ENCODE assay signal across 19 mouse cellular contexts in genomic region chr5:113351768-113352167, GRCm38 (mm10). TPM values are rescaled to one million over a fixed set of nuclear protein-coding genes. Genes with fewer than 3 reads are reported as not detected.
DNase-seq lines count a peak whose midpoint lies in the region; ATAC-seq lines count a peak whose summit lies in the region.
"Had no signal": no experiment of that assay in that cellular context is flagged by ENCODE, and none has a peak within 500 bp of the region (broad histone marks: within the 10 kb centered on the region; RNA-seq: fewer than 3 reads in every experiment).

No protein-coding gene starts in this region.

- no peak overlapping the region for H3K4me3 ChIP-seq in forebrain, embryonic 16.5 days (replicated peaks; ENCODE audit: low read length)
- no peak overlapping the region for H3K4me3 ChIP-seq in forebrain, embryonic 10.5 days
- H3K4me3 ChIP-seq in midbrain, embryonic 14.5 days (replicated peaks; ENCODE audit: low read depth, low read length): no peak overlapping the region
- no peak overlapping the region for H3K4me3 ChIP-seq in midbrain, embryonic 13.5 days (replicated peaks)
- H3K4me3 ChIP-seq in hindbrain, embryonic 13.5 days: no peak overlapping the region
- H3K4me3 ChIP-seq: embryonic facial prominence, embryonic 10.5 days; heart, embryonic 13.5 days; limb, embryonic 10.5 days had no signal

- WGBS in forebrain, embryonic 16.5 days: 36% methylated on average over 3 of the region's 3 CpGs
- WGBS in forebrain, embryonic 10.5 days: 78% methylated on average over 3 of the region's 3 CpGs
- 24% methylated on average over 3 of the region's 3 CpGs for WGBS in midbrain, embryonic 14.5 days
- 32% methylated on average over 3 of the region's 3 CpGs for WGBS in midbrain, embryonic 13.5 days
- WGBS in hindbrain, embryonic 13.5 days: 35% methylated on average over 3 of the region's 3 CpGs

- peaks cover 27% of the 10 kb centered on the region for H3K4me1 ChIP-seq in forebrain, embryonic 16.5 days (replicated peaks; ENCODE audit: control insufficient read depth, insufficient read depth, low read length)
- H3K4me1 ChIP-seq in forebrain, embryonic 10.5 days: peaks cover 59% of the 10 kb centered on the region
- H3K4me1 ChIP-seq in midbrain, embryonic 14.5 days (ENCODE audit: control insufficient read depth, insufficient read depth, low read length): peaks cover 23% of the 10 kb centered on the region; the same call in 1 of the 2 replicates
- peaks cover 42% of the 10 kb centered on the region for H3K4me1 ChIP-seq in midbrain, embryonic 13.5 days (replicated peaks)
- peaks cover 63% of the 10 kb centered on the region for H3K4me1 ChIP-seq in hindbrain, embryonic 13.5 days (replicated peaks)
- H3K4me1 ChIP-seq: heart, embryonic 13.5 days had no signal

- H3K9ac ChIP-seq in forebrain, embryonic 16.5 days (replicated peaks; ENCODE audit: low read depth, low read length): no peak overlapping the region
- H3K9ac ChIP-seq in midbrain, embryonic 14.5 days (replicated peaks; ENCODE audit: low read length): no peak overlapping the region
- no peak overlapping the region for H3K9ac ChIP-seq in midbrain, embryonic 13.5 days (replicated peaks)
- H3K9ac ChIP-seq in hindbrain, embryonic 13.5 days: no peak overlapping the region
- H3K9ac ChIP-seq: heart, embryonic 13.5 days; liver, embryonic 14.5 days had no signal

- DNase-seq in forebrain, embryonic 10.5 days (ENCODE audit: extremely low spot score, low spot score): no peak
- peak; percentile 62 for DNase-seq in midbrain, embryonic 14.5 days
- DNase-seq in layer of hippocampus, postnatal 14 days (ENCODE audit: low spot score in 2 of 2): peak; percentile 43 to 87
- DNase-seq in cerebellum, adult 9-11 months: no peak
- no peak for DNase-seq in kidney, postnatal 10 days
- DNase-seq: B cell, adult 2 months; cerebellum, adult 2 months; gastrocnemius, postnatal 14 days; thymus, postnatal 36 days had no signal

- peaks cover 4% of the 10 kb centered on the region for H3K27me3 ChIP-seq in forebrain, embryonic 16.5 days (replicated peaks; ENCODE audit: control insufficient read depth, insufficient read depth, low read length)
- peaks cover 84% of the 10 kb centered on the region for H3K27me3 ChIP-seq in forebrain, embryonic 10.5 days (ENCODE audit: poor library complexity, severe bottlenecking)
- H3K27me3 ChIP-seq in midbrain, embryonic 14.5 days (ENCODE audit: control insufficient read depth, insufficient read depth, low read length): peaks cover 38% of the 10 kb centered on the region
- peaks cover 71% of the 10 kb centered on the region for H3K27me3 ChIP-seq in midbrain, embryonic 13.5 days
- H3K27me3 ChIP-seq in hindbrain, embryonic 13.5 days: peaks cover 74% of the 10 kb centered on the region

- H3K9me3 ChIP-seq in forebrain, embryonic 16.5 days (ENCODE audit: control insufficient read depth, low read length): no peaks in the 10 kb centered on the region
- H3K9me3 ChIP-seq in forebrain, embryonic 10.5 days: no peaks in the 10 kb centered on the region
- H3K9me3 ChIP-seq in midbrain, embryonic 14.5 days (ENCODE audit: control insufficient read depth, low read length): no peaks in the 10 kb centered on the region
- no peaks in the 10 kb centered on the region for H3K9me3 ChIP-seq in midbrain, embryonic 13.5 days
- H3K9me3 ChIP-seq in hindbrain, embryonic 13.5 days: no peaks in the 10 kb centered on the region
- H3K9me3 ChIP-seq: embryonic facial prominence, embryonic 10.5 days; heart, embryonic 13.5 days; limb, embryonic 10.5 days had no signal

- H3K27ac ChIP-seq in forebrain, embryonic 16.5 days (ENCODE audit: low read length): no peak overlapping the region
- H3K27ac ChIP-seq in forebrain, embryonic 10.5 days: no peak overlapping the region
- H3K27ac ChIP-seq in midbrain, embryonic 14.5 days (replicated peaks; ENCODE audit: low read depth, low read length): no peak overlapping the region; the same call in 1 of the 2 replicates
- no peak overlapping the region for H3K27ac ChIP-seq in midbrain, embryonic 13.5 days
- no peak overlapping the region for H3K27ac ChIP-seq in hindbrain, embryonic 13.5 days
- H3K27ac ChIP-seq: embryonic facial prominence, embryonic 10.5 days; heart, embryonic 13.5 days; limb, embryonic 10.5 days; liver, embryonic 14.5 days had no signal

- ATAC-seq in forebrain, embryonic 16.5 days: peak; percentile 57
- ATAC-seq in midbrain, embryonic 14.5 days (ENCODE audit: low FRiP score, low TSS enrichment): no peak
- no peak for ATAC-seq in midbrain, embryonic 13.5 days
- ATAC-seq in hindbrain, embryonic 13.5 days (ENCODE audit: low FRiP score): peak; percentile 67

- H3K36me3 ChIP-seq in forebrain, embryonic 16.5 days (ENCODE audit: control insufficient read depth, insufficient read depth): no peaks in the 10 kb centered on the region
- no peaks in the 10 kb centered on the region for H3K36me3 ChIP-seq in forebrain, embryonic 10.5 days (replicated peaks)
- H3K36me3 ChIP-seq in midbrain, embryonic 14.5 days (ENCODE audit: control insufficient read depth, insufficient read depth, low read length): no peaks in the 10 kb centered on the region
- no peaks in the 10 kb centered on the region for H3K36me3 ChIP-seq in midbrain, embryonic 13.5 days
- H3K36me3 ChIP-seq in hindbrain, embryonic 13.5 days: no peaks in the 10 kb centered on the region
- H3K36me3 ChIP-seq: embryonic facial prominence, embryonic 10.5 days; G1E; heart, embryonic 13.5 days; limb, embryonic 10.5 days had no signal

- no peak overlapping the region for H3K4me2 ChIP-seq in forebrain, embryonic 16.5 days (ENCODE audit: low read length)
- no peak overlapping the region for H3K4me2 ChIP-seq in midbrain, embryonic 14.5 days (ENCODE audit: low read length)
- H3K4me2 ChIP-seq in midbrain, embryonic 13.5 days (replicated peaks): no peak overlapping the region
- H3K4me2 ChIP-seq in hindbrain, embryonic 13.5 days: no peak overlapping the region
- H3K4me2 ChIP-seq: heart, embryonic 13.5 days had no signal

RNA-seq across cellular contexts. Expression of gene Aym1, which starts 5.3 kb away (rescaled TPM):
- not detected in 2 replicates for polyA plus RNA-seq in forebrain, embryonic 16.5 days (2015; fragmentation: Nextera tagmentation; extraction: Ambion mirVana)
- not detected in 2 replicates for polyA plus RNA-seq in forebrain, embryonic 10.5 days (2016; fragmentation: Nextera tagmentation; extraction: Ambion mirVana)
- not detected in 2 replicates for polyA plus RNA-seq in midbrain, embryonic 14.5 days (2014; fragmentation: Nextera tagmentation; extraction: Ambion mirVana)
- not detected in 2 replicates for polyA plus RNA-seq in midbrain, embryonic 13.5 days (2015; fragmentation: Nextera tagmentation; extraction: Ambion mirVana)
- polyA plus RNA-seq in hindbrain, embryonic 13.5 days (2015; fragmentation: Nextera tagmentation; extraction: Ambion mirVana): not detected in 2 replicates
- total RNA-seq in layer of hippocampus, postnatal 14 days (2021): not detected
- total RNA-seq: adrenal gland, postnatal 4 days; G1E; gastrocnemius, postnatal 14 days had no signal
- polyA plus RNA-seq: cerebellum, adult 2 months; embryonic facial prominence, embryonic 10.5 days; G1E; heart, embryonic 13.5 days; kidney, embryonic 16.5 days; limb, embryonic 10.5 days; liver, embryonic 14.5 days had no signal

RNA-seq across cellular contexts. Expression of gene Sgsm1, which starts 41.2 kb away (rescaled TPM):
- polyA plus RNA-seq in forebrain, embryonic 16.5 days (2015; fragmentation: Nextera tagmentation; extraction: Ambion mirVana): 15.8 and 19.2 TPM in 2 replicates
- 15.5 and 18.2 TPM in 2 replicates for polyA plus RNA-seq in forebrain, embryonic 10.5 days (2016; fragmentation: Nextera tagmentation; extraction: Ambion mirVana)
- polyA plus RNA-seq in midbrain, embryonic 14.5 days (2014; fragmentation: Nextera tagmentation; extraction: Ambion mirVana): 15.2 and 15.6 TPM in 2 replicates
- 17.2 and 17.4 TPM in 2 replicates for polyA plus RNA-seq in midbrain, embryonic 13.5 days (2015; fragmentation: Nextera tagmentation; extraction: Ambion mirVana)
- 14.2 and 14.5 TPM in 2 replicates for polyA plus RNA-seq in hindbrain, embryonic 13.5 days (2015; fragmentation: Nextera tagmentation; extraction: Ambion mirVana)
- total RNA-seq in layer of hippocampus, postnatal 14 days (2021): 10 to 100 TPM; 67.8 to 73.2 TPM
- polyA plus RNA-seq: G1E had no signal

Comparison
In these comparisons a context has a peak if more than half of its experiments do, and no peak if none do; other contexts are left out.
1. ATAC-seq: peak in forebrain, embryonic 16.5 days (single experiment) and hindbrain, embryonic 13.5 days (single experiment); none in midbrain, embryonic 14.5 days (single experiment) and midbrain, embryonic 13.5 days (single experiment).
2. DNase-seq: peak in midbrain, embryonic 14.5 days (single experiment) and layer of hippocampus, postnatal 14 days (2 of 2); none in forebrain, embryonic 10.5 days (single experiment), cerebellum, adult 9-11 months (single experiment) and kidney, postnatal 10 days (single experiment).